Mouse (Mus musculus) olfactory bulb, adult 2 months (tissue): ENCODE results near the gene Dpt.

Experiments used
- CTCF ChIP-seq: fragments of 200-500 bp; IDR thresholded peaks from 2 replicates; pipeline ENCODE4 v1.5.1; 2012; ENCODE audit warnings: low read depth, mild to moderate bottlenecking, low read length, moderate library complexity; ENCODE audit not compliant: insufficient read depth
- POLR2A ChIP-seq: fragments of 200-500 bp; IDR thresholded peaks from 2 replicates; pipeline ENCODE4 v1.6.1; 2012; ENCODE audit warnings: mild to moderate bottlenecking, low read depth, low read length, moderate library complexity; ENCODE audit not compliant: insufficient read depth

DNA sequence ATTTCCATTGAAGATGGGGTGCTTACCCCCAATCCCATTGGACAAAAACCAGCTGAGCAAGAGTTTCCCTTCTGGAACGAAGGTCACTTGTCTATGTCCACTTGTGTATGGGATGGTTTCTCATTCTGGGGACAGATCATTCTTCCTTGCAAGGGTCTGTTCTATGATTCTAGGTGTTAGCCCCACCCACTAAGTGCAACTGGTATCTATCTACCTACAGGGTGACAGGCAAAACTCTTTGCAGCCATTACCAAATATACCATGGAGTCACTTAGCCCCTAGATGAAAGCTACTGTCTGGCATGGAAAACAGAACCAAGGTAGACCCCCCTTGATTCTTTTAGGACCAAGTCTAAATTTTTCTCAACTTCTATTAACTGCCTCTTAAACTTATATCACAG is 24.9 kb downstream of the Dpt start:
- TF ChIP-seq POLR2A = no peak
- no peak for TF ChIP-seq CTCF
